Mouse (Mus musculus): ENCODE results near the gene AW011738.

- TF ChIP-seq CTCF (IDR thresholded peaks at IDR 0.05; ENCODE audit: borderline replicate concordance, insufficient read depth, low read depth, low read length) (no peak), POLR2A (IDR thresholded peaks at IDR 0.05; ENCODE audit: borderline replicate concordance, insufficient read depth, low read length) (no peak)
Observed at GRCm38 (mm10) chr4:156216196-156216595, 13.1 kb downstream of the AW011738 start.

Data from cerebellum, adult 2 months (tissue).